Mouse (Mus musculus) gastrocnemius, adult 18-20 months (tissue): Measurements from ENCODE around the gene Orc3. TPM values are rescaled to one million over a fixed set of nuclear protein-coding genes. Genes with fewer than 3 reads are reported as not detected.

Experiments
- DNase-seq: peaks from one replicate; pipeline ENCODE4 v3.0.0; 2021; ENCODE audit warnings: low spot score
- long read RNA-seq, 2 experiments: library from polyadenylated mRNA; stranded (forward); transcript quantifications; one replicate each; pipeline ENCODE4 v2.0.0; 2021
- total RNA-seq, 2 experiments: library from RNA; stranded (reverse); gene quantifications; 2 replicates each; pipeline ENCODE4 v1.2.3; 2021

Gene Orc3
- total RNA-seq: 10 to 100 TPM; 35.9 to 38.7 TPM
- long read RNA-seq, experiment 1, transcript Orc3-201 (20 exons, 2,300 nt): major isoform, 24 of 83 reads
- long read RNA-seq, experiment 1, transcript Orc3-202 (20 exons, 2,266 nt): minor isoform, 20 of 83 reads
- long read RNA-seq, experiment 1, partial matches to known transcripts: 32 of 83 reads
- long read RNA-seq, experiment 1, other reads (novel, unspliced or antisense): 7 of 83 reads
- long read RNA-seq, experiment 2, transcript Orc3-202 (20 exons, 2,266 nt): minor isoform, 10 of 71 reads
- long read RNA-seq, experiment 2, transcript Orc3-201 (20 exons, 2,300 nt): major isoform, 25 of 71 reads
- long read RNA-seq, experiment 2, partial matches to known transcripts: 1 of 71 reads
- long read RNA-seq, experiment 2, other reads (novel, unspliced or antisense): 35 of 71 reads

GRCm38 (mm10) chr4:34614630-34615094, at the start of gene Orc3, which contains the start of gene Rars2:
Gene Orc3 (minus strand): TSS chr4:34614944.
Gene Rars2 (plus strand): TSS chr4:34614957.
- peak; percentile 90 for DNase-seq

- DNase-seq: no peak
Measured at GRCm38 (mm10) chr4:34661927-34662326, 47.2 kb upstream of the Orc3 start.

- no peak for DNase-seq
Measured at GRCm38 (mm10) chr4:34661514-34661913, 46.8 kb upstream of the Orc3 start.

GRCm38 (mm10) chr4:34659012-34659411, 44.3 kb upstream of the Orc3 start:
- DNase-seq: no peak

GRCm38 (mm10) chr4:34656101-34656500, 41.4 kb upstream of the Orc3 start:
- no peak for DNase-seq

GRCm38 (mm10) chr4:34653179-34653578, 38.4 kb upstream of the Orc3 start:
- DNase-seq: no peak

GRCm38 (mm10) chr4:34644779-34645178, 30.0 kb upstream of the Orc3 start:
- no peak for DNase-seq

- no peak for DNase-seq
Measured at GRCm38 (mm10) chr4:34640731-34641130, 26.0 kb upstream of the Orc3 start.

GRCm38 (mm10) chr4:34639745-34640364, 25.1 kb upstream of the Orc3 start:
- no peak for DNase-seq

GRCm38 (mm10) chr4:34637851-34638250, 23.1 kb upstream of the Orc3 start:
- DNase-seq: no peak

GRCm38 (mm10) chr4:34637386-34637785, 22.6 kb upstream of the Orc3 start:
- DNase-seq: no peak

- DNase-seq: no peak
Measured at GRCm38 (mm10) chr4:34636036-34636435, 21.3 kb upstream of the Orc3 start.

- no peak for DNase-seq
Measured at GRCm38 (mm10) chr4:34634129-34634528, 19.4 kb upstream of the Orc3 start.

- DNase-seq: no peak
Measured at GRCm38 (mm10) chr4:34629956-34630355, 15.2 kb upstream of the Orc3 start.

GRCm38 (mm10) chr4:34626401-34626800, 11.7 kb upstream of the Orc3 start:
- DNase-seq: no peak

- peak; percentile 47 for DNase-seq
Measured at GRCm38 (mm10) chr4:34625556-34625955, 10.8 kb upstream of the Orc3 start.

GRCm38 (mm10) chr4:34616146-34616545, 1.4 kb upstream of the Orc3 start:
- no peak for DNase-seq

- DNase-seq: no peak
Measured at GRCm38 (mm10) chr4:34615303-34615702, 559 bp upstream of the Orc3 start.

- DNase-seq: no peak
Measured at GRCm38 (mm10) chr4:34613571-34614145, 1.1 kb downstream of the Orc3 start.

- no peak for DNase-seq
Measured at GRCm38 (mm10) chr4:34606658-34607057, 8.1 kb downstream of the Orc3 start.

GRCm38 (mm10) chr4:34603123-34603522, 11.6 kb downstream of the Orc3 start:
- no peak for DNase-seq

- no peak for DNase-seq
Measured at GRCm38 (mm10) chr4:34584871-34585607, 29.7 kb downstream of the Orc3 start.
